ENCODE assay signal across 24 mouse cellular contexts in genomic region chr3:41065320-41065719, GRCm38 (mm10). TPM values are rescaled to one million over a fixed set of nuclear protein-coding genes. Genes with fewer than 3 reads are reported as not detected.
A peak's percentile ranks its signal among the peaks of the same experiment; 100 is the strongest.
DNase-seq lines count a peak whose midpoint lies in the region; ATAC-seq lines count a peak whose summit lies in the region.
"Had no signal": no experiment of that assay in that cellular context is flagged by ENCODE, and none has a peak within 500 bp of the region (broad histone marks: within the 10 kb centered on the region; RNA-seq: fewer than 3 reads in every experiment).

No protein-coding gene starts in this region.

- H3K9ac ChIP-seq in liver, embryonic 11.5 days (ENCODE audit: low read depth, low read length), result no peak overlapping the region
- no peak overlapping the region for H3K9ac ChIP-seq in liver, embryonic 12.5 days
- H3K9ac ChIP-seq in liver, embryonic 16.5 days (ENCODE audit: low read depth, low read length), result no peak overlapping the region
- no peak overlapping the region for H3K9ac ChIP-seq in kidney, embryonic 16.5 days (replicated peaks; ENCODE audit: low read length)
- H3K9ac ChIP-seq: forebrain, postnatal 0 days; heart, embryonic 13.5 days; hindbrain, embryonic 14.5 days had no signal

- WGBS in liver, embryonic 11.5 days, result 77% methylated on average over 2 of the region's 2 CpGs
- 73% methylated on average over 2 of the region's 2 CpGs for WGBS in liver, embryonic 12.5 days (ENCODE audit: insufficient replicate concordance)
- WGBS in liver, embryonic 16.5 days (ENCODE audit: insufficient replicate concordance), result 65% methylated on average over 2 of the region's 2 CpGs
- WGBS in kidney, embryonic 16.5 days, result 81% methylated on average over 2 of the region's 2 CpGs

- H3K9me3 ChIP-seq in liver, embryonic 11.5 days (ENCODE audit: control insufficient read depth, low read length), result no peaks in the 10 kb centered on the region
- no peaks in the 10 kb centered on the region for H3K9me3 ChIP-seq in liver, embryonic 12.5 days (replicated peaks)
- H3K9me3 ChIP-seq in liver, embryonic 16.5 days (replicated peaks; ENCODE audit: control insufficient read depth, low read length), result no peaks in the 10 kb centered on the region
- H3K9me3 ChIP-seq in kidney, embryonic 16.5 days (ENCODE audit: low read length), result no peaks in the 10 kb centered on the region
- H3K9me3 ChIP-seq: heart, embryonic 10.5 days; heart, embryonic 13.5 days had no signal

- H3K36me3 ChIP-seq in liver, embryonic 11.5 days (ENCODE audit: control insufficient read depth, insufficient read depth, low read length), result peaks cover 12% of the 10 kb centered on the region
- peaks cover 59% of the 10 kb centered on the region for H3K36me3 ChIP-seq in liver, embryonic 12.5 days
- peaks cover 5% of the 10 kb centered on the region; the same call in 1 of the 2 replicates for H3K36me3 ChIP-seq in liver, embryonic 16.5 days (ENCODE audit: control insufficient read depth, insufficient read depth)
- peaks cover 27% of the 10 kb centered on the region; the same call in 1 of the 2 replicates for H3K36me3 ChIP-seq in kidney, embryonic 16.5 days (ENCODE audit: insufficient read depth, low read length)

- no peak overlapping the region for H3K27ac ChIP-seq in liver, embryonic 11.5 days (ENCODE audit: low read depth, low read length)
- no peak overlapping the region for H3K27ac ChIP-seq in liver, embryonic 12.5 days
- H3K27ac ChIP-seq in liver, embryonic 16.5 days (ENCODE audit: low read length), result peak overlapping the region; percentile 37; the same call in 1 of the 2 replicates
- no peak overlapping the region for H3K27ac ChIP-seq in kidney, embryonic 16.5 days (ENCODE audit: low read length)
- H3K27ac ChIP-seq: heart, adult 2 months; heart, embryonic 10.5 days; heart, embryonic 13.5 days; hindbrain, embryonic 14.5 days; hindbrain, postnatal 0 days had no signal

- H3K27me3 ChIP-seq in liver, embryonic 11.5 days (replicated peaks; ENCODE audit: control insufficient read depth, insufficient read depth, low read length), result no peaks in the 10 kb centered on the region
- H3K27me3 ChIP-seq in liver, embryonic 12.5 days (replicated peaks), result no peaks in the 10 kb centered on the region
- H3K27me3 ChIP-seq in liver, embryonic 16.5 days (ENCODE audit: control insufficient read depth, insufficient read depth, low read depth, low read length), result no peaks in the 10 kb centered on the region
- no peaks in the 10 kb centered on the region for H3K27me3 ChIP-seq in kidney, embryonic 16.5 days (ENCODE audit: insufficient read depth, low read length)
- H3K27me3 ChIP-seq: heart, embryonic 13.5 days had no signal

- 0 out of 2 replicates have a peak, but pooled peaks have one; percentile 27 for ATAC-seq in liver, embryonic 11.5 days (replicated peaks; ENCODE audit: low FRiP score)
- peak; percentile 33 for ATAC-seq in liver, embryonic 12.5 days
- ATAC-seq in liver, embryonic 16.5 days (ENCODE audit: low read depth), result peak; percentile 60
- ATAC-seq in kidney, embryonic 16.5 days (ENCODE audit: low FRiP score, low TSS enrichment), result no peak
- ATAC-seq: CD4-positive, CD25-positive, alpha-beta regulatory T cell, adult 4 months; forebrain, embryonic 14.5 days; forebrain, postnatal 0 days; hindbrain, postnatal 0 days had no signal

- H3K4me1 ChIP-seq in liver, embryonic 11.5 days (replicated peaks; ENCODE audit: control insufficient read depth, insufficient read depth, low read length), result no peaks in the 10 kb centered on the region
- H3K4me1 ChIP-seq in liver, embryonic 12.5 days, result no peaks in the 10 kb centered on the region
- H3K4me1 ChIP-seq in liver, embryonic 16.5 days (ENCODE audit: control insufficient read depth, low read depth, low read length), result no peaks in the 10 kb centered on the region; the same call in 1 of the 2 replicates
- H3K4me1 ChIP-seq in kidney, embryonic 16.5 days (ENCODE audit: insufficient read depth, low read length), result no peaks in the 10 kb centered on the region
- H3K4me1 ChIP-seq: heart, embryonic 10.5 days; heart, embryonic 13.5 days had no signal

- no peak overlapping the region for H3K4me3 ChIP-seq in liver, embryonic 11.5 days (ENCODE audit: low read depth, low read length)
- no peak overlapping the region for H3K4me3 ChIP-seq in liver, embryonic 12.5 days
- no peak overlapping the region for H3K4me3 ChIP-seq in liver, embryonic 16.5 days (ENCODE audit: low read depth, low read length)
- H3K4me3 ChIP-seq in kidney, embryonic 16.5 days (ENCODE audit: low read length), result no peak overlapping the region
- H3K4me3 ChIP-seq: heart, adult 2 months; heart, embryonic 10.5 days; heart, embryonic 13.5 days had no signal

- H3K4me2 ChIP-seq in liver, embryonic 11.5 days, result no peak overlapping the region
- H3K4me2 ChIP-seq in liver, embryonic 12.5 days, result no peak overlapping the region
- H3K4me2 ChIP-seq in liver, embryonic 16.5 days (ENCODE audit: low read depth, low read length), result no peak overlapping the region
- no peak overlapping the region for H3K4me2 ChIP-seq in kidney, embryonic 16.5 days (replicated peaks; ENCODE audit: low read depth, low read length)
- H3K4me2 ChIP-seq: heart, embryonic 13.5 days; hindbrain, embryonic 14.5 days had no signal

- DNase-seq in liver, embryonic 11.5 days (ENCODE audit: low spot score), result no peak
- DNase-seq in ovary, adult 18-20 months (ENCODE audit: low spot score), result no peak
- DNase-seq in layer of hippocampus, adult 9-11 months, result no peak
- DNase-seq: adrenal gland, adult 2 months; adrenal gland, postnatal 14 days; cerebellum, adult 11-12 months; cerebellum, adult 8-10 months; cerebellum, postnatal 10 days; cerebellum, postnatal 36 days; embryo, embryonic 11 days; forebrain, postnatal 0 days; gastrocnemius, postnatal 25 days; heart, adult 2 months; heart, postnatal 14 days; heart, postnatal 4 days had no signal

RNA-seq across cellular contexts. Expression of gene Pgrmc2, which starts 17.5 kb away (rescaled TPM):
- 28.3 and 29.4 TPM in 2 replicates for polyA plus RNA-seq in liver, embryonic 11.5 days (2014; fragmentation: Nextera tagmentation; extraction: Ambion mirVana)
- polyA plus RNA-seq in liver, embryonic 12.5 days (2016; fragmentation: Nextera tagmentation; extraction: Ambion mirVana), result 34.1 and 34.9 TPM in 2 replicates
- polyA plus RNA-seq in liver, embryonic 16.5 days (2015; fragmentation: Nextera tagmentation; extraction: Ambion mirVana), result 15.2 and 15.3 TPM in 2 replicates
- 35.9 and 39.3 TPM in 2 replicates for polyA plus RNA-seq in kidney, embryonic 16.5 days (2015; fragmentation: Nextera tagmentation; extraction: Ambion mirVana)
